Mouse (Mus musculus) embryonic facial prominence, embryonic 11.5 days (tissue): ENCODE results near the gene Mus81. TPM values are rescaled to one million over a fixed set of nuclear protein-coding genes. Genes with fewer than 3 reads are reported as not detected.

ENCODE experiments used
- ATAC-seq: fragments of 200-750 bp; cut with Nextera tagmentation; replicated peaks from 2 replicates; pipeline ENCODE4 v1.8.0; 2017; ENCODE audit warnings: low read depth; ENCODE audit not compliant: insufficient number of reproducible peaks, low FRiP score, low TSS enrichment
- DNase-seq: peaks from one replicate; pipeline ENCODE4 v3.0.0-alpha.2; 2015; ENCODE audit warnings: low spot score
- H3K27ac ChIP-seq: fragments of 300-500 bp; sonication (generic); replicated peaks from 2 replicates; pipeline ENCODE4 v1.5.1; 2014; ENCODE audit warnings: mild to moderate bottlenecking, low read depth, low read length, control low read depth
- H3K27me3 ChIP-seq: fragments of 300-500 bp; sonication (generic); 2 replicates; pipeline ENCODE4 v1.6.1; 2014; ENCODE audit warnings: mild to moderate bottlenecking, low read length, moderate library complexity, mixed read lengths; ENCODE audit not compliant: control insufficient read depth, insufficient read depth
- H3K36me3 ChIP-seq: fragments of 300-500 bp; sonication (generic); replicated peaks from 2 replicates; pipeline ENCODE4 v1.6.1; 2014; ENCODE audit warnings: low read depth, mild to moderate bottlenecking, low read length, moderate library complexity, mixed read lengths; ENCODE audit not compliant: control insufficient read depth, insufficient read depth
- H3K4me1 ChIP-seq: fragments of 300-500 bp; sonication (generic); 2 replicates; pipeline ENCODE4 v1.6.1; 2014; ENCODE audit warnings: low read length, mixed read lengths; ENCODE audit not compliant: control insufficient read depth, insufficient read depth
- H3K4me2 ChIP-seq: fragments of 300-500 bp; sonication (generic); 2 replicates; pipeline ENCODE4 v1.6.1; 2014; ENCODE audit warnings: low read depth, mild to moderate bottlenecking, control low read depth, low read length, moderate library complexity
- H3K4me3 ChIP-seq: fragments of 300-500 bp; sonication (generic); 2 replicates; pipeline ENCODE4 v1.5.1; 2014; ENCODE audit warnings: low read depth, low read length, control low read depth
- H3K9ac ChIP-seq: fragments of 300-500 bp; sonication (generic); replicated peaks from 2 replicates; pipeline ENCODE4 v1.6.1; 2014; ENCODE audit warnings: mild to moderate bottlenecking, control low read depth, low read length
- H3K9me3 ChIP-seq: fragments of 300-500 bp; sonication (generic); replicated peaks from 2 replicates; pipeline ENCODE4 v1.6.1; 2016; ENCODE audit warnings: mild to moderate bottlenecking, low read length, inconsistent platforms, mixed read lengths; ENCODE audit not compliant: control insufficient read depth
- WGBS: fragments of 180-500 bp; shearing (Covaris S2); extraction: QIAGEN DNeasy Blood & Tissue Kit; methylation state at CpG from one replicate; pipeline ENCODE4 v1.1.7; 2014; 5-methylcytosine and 5-hydroxymethylcytosine counted together
- polyA plus RNA-seq: library from polyadenylated mRNA; unstranded; fragments of >200 nt; fragmentation: Nextera tagmentation; extraction: Ambion mirVana; gene quantifications from 2 replicates; pipeline ENCODE4 v1.2.1, GENCODE M21; 2014

Mus81 gene
- polyA plus RNA-seq, 1 experiment from 2014 or later, result 29.6 TPM

DNA sequence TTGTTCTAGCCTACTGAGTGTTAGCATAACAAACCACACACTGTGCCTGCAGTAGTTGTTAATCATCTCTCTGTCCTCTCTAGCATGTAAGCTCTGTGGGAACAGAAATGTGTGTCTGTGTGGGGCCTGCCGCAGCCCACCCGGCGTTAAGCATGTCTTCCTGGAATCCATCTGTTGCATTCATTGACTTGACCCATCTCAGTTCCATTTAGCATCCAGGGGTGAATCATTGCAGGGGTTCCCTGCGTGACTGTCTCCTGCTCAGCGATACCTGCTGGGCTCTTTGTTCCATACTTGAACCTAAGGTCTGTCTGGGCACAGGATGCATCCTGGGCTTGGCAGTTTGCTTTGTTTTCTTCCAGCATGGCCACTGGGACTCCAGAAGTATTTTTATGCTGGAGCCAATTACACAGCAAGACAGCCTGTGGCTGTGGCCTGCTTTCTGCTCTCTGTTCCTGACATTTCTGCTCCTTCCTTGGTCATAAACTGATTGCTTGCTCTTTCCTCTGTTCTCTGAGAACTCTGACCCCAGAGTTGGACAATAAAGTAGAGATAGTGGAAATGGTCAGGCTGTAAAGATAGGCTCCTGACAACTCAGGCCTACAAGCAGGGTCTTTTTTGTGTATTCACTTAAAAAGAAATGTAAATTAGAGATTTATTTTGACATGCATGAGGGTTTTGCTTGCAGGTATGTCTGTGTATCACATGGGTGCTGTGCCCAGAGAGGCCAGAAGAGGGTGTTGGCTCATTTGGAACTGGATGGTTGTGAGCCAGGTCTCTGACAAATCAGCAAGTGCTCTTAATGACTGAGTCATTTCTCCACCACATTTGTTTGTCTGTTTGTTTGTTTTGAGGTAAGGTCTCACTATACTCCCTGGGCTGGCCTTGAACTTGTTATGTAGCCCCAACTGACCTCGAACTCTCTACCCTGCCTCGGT is 27.9 kb upstream of the Mus81 start:
- no peaks in the 10 kb centered on the region for H3K27me3 ChIP-seq
- H3K9ac ChIP-seq, result no peak overlapping the region
- H3K4me1 ChIP-seq, result no peaks in the 10 kb centered on the region
- no peak for ATAC-seq
- DNase-seq, result no peak
- no peak overlapping the region for H3K27ac ChIP-seq
- no peak overlapping the region for H3K4me3 ChIP-seq
- H3K4me2 ChIP-seq, result no peak overlapping the region
- WGBS, result 82% methylated on average over 7 of the region's 7 CpGs
- H3K36me3 ChIP-seq, result no peaks in the 10 kb centered on the region
- H3K9me3 ChIP-seq, result no peaks in the 10 kb centered on the region

DNA sequence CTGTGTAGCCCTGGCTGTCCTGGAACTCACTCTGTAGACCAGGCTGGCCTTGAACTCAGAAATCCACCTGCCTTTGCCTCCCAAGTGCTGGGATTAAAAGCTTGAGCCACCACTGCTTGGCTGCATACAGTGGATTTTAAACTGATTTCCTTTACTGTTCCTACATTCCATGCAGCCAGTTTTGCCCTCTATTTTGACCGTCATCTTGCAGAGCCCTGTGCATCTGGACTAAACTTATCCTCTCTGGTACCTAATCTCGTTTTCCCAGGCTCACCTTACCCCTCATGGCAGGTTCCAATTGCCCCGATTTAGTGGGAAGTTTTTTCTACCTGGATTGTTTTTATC is 24.8 kb upstream of the Mus81 start:
- Histone ChIP-seq H3K4me1 (no peaks in the 10 kb centered on the region), H3K36me3 (no peaks in the 10 kb centered on the region), H3K4me2 (no peak overlapping the region), H3K9ac (no peak overlapping the region), H3K9me3 (no peaks in the 10 kb centered on the region), H3K27ac (no peak overlapping the region), H3K27me3 (no peaks in the 10 kb centered on the region), H3K4me3 (no peak overlapping the region)
- ATAC-seq (no peak), DNase-seq (no peak)
- 86% methylated on average over 3 of the region's 3 CpGs for WGBS

DNA sequence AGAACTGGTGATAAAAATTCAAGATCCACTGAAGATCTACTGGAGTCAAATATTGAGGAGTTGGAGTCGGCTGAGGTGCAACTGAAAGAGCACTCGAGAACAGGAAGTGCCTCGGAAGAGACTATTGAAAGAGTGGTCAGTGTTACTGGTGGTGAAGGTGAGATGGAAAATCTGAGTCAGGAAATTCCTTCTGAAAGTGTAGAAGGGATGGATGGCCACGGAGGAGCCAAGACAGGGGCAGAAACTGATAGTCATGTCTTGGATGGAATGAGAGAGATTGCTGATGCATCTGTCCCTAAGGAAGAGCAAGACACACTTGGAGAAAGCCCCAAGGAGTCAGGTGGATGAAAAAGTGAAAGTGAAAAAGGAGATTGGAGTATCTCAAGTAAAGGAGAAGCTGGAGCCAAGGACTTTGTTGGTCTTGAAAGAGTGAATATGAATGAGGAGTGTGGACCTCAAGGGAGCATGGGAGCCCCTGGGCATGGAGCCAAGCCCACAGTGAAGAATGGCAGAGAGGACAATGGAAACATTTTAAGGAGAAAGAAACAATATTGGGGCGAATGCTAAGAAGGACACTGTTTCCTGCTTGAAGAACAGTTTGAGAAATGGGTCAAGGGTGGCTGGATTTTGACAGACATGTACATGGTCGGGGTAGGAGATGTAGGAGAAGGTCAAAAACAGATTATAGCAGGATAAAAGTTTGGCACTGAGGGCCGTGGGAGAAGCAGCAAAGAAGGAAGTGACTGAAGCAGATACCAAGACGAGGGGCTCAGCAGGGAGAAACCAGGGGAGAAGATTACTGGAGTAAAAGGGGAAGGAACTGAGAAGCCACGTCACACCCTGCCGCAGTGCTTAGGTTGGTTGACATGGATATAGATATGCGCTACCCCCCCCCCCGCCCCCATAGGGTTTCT is 24.1 kb upstream of the Mus81 start:
- no peak for ATAC-seq
- H3K27ac ChIP-seq, result no peak overlapping the region
- no peak for DNase-seq
- H3K9me3 ChIP-seq, result no peaks in the 10 kb centered on the region
- H3K4me2 ChIP-seq, result no peak overlapping the region
- no peaks in the 10 kb centered on the region for H3K27me3 ChIP-seq
- no peak overlapping the region for H3K9ac ChIP-seq
- no peak overlapping the region for H3K4me3 ChIP-seq
- WGBS, result 82% methylated on average over 12 of the region's 12 CpGs
- no peaks in the 10 kb centered on the region for H3K4me1 ChIP-seq
- no peaks in the 10 kb centered on the region for H3K36me3 ChIP-seq

DNA sequence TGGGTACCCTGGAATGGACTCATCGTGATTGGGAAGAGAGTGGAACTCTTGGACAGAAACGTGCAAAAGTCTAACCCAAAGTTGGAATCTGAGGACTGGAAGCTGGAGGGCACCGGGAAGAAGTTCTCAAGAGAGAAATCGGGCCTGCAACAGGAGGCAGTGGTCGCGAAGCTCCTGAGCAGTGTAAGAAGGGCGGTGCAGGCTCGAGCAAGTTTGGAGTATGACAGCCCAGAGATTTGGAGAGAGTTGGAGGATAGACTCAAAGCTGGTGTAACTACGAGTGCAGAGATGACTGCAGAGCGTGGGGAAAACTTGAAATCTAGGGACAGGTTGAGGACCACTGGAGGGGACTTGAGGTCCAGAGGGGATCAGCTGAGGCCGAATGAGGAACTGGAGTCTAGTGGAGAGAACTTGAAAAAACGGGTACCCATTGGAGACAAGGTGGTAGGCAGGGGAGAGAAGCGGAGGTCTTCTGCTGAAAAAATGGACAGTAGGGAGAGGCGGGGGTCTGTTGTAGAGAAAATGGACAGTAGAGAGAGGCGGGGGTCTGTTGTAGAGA is 23.0 kb upstream of the Mus81 start:
- Histone ChIP-seq H3K36me3 (no peaks in the 10 kb centered on the region), H3K9me3 (no peaks in the 10 kb centered on the region), H3K27me3 (no peaks in the 10 kb centered on the region), H3K4me2 (peak overlapping the region; percentile 69), H3K4me3 (peak overlapping the region; percentile 34), H3K4me1 (no peaks in the 10 kb centered on the region), H3K27ac (no peak overlapping the region), H3K9ac (peak overlapping the region; percentile 55)
- DNase-seq (no peak), ATAC-seq (no peak)
- 47% methylated on average over 14 of the region's 15 CpGs for WGBS

DNA sequence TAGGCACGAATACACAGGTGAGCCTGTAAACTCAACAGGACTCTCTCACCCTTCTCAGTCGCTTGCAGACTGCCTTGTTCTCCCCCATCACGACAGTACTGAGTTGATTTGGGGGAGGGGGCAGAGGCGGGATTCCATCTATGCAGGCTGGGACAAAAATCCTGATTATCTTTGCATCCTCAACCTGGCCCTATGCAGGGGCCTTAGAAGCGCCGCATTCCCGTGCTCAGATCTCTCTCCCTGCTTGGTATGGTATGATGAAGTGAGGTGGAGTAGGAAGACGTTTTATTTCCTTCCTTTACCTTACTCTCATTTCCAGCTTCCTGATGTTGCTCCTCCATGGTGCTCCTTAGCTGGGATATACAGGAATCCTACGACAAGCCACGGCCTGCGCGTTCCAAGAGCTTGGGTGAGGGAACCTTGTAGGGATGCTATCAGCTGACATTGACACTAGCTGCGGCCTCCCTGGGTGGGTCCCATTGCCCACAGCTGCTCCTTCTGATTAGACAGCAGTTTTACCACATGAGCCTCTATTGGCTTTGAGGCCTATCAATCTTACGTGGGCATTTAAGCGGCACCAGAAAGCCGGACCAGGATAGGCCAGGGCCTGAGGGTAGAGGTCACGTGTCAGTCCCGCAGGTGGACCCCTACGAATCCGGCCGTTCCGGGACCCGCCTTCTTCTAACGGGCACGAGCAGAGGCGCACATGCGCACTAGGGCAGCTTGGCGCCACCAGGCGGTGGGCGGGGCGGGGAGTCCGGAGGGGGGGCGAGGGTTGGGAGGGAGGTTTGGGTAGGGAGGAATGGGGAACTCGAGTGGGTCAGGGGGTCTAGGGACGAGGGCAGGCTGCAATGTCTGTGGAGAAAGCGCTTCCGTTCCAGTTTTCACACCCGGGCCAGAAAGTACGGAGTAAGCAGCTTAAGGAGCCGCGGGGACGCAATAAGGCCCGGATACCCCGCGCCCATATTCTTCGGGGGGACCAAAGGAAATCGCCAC is 22.1 kb upstream of the Mus81 start, which contains the start of gene Snx32:
Gene Snx32, minus strand, starts transcription at position 508 of the 996 bp plus-strand sequence.
- no peak within 1 kb of the TSS for H3K27ac ChIP-seq
- 2% methylated on average over 47 of the region's 47 CpGs for WGBS

DNA sequence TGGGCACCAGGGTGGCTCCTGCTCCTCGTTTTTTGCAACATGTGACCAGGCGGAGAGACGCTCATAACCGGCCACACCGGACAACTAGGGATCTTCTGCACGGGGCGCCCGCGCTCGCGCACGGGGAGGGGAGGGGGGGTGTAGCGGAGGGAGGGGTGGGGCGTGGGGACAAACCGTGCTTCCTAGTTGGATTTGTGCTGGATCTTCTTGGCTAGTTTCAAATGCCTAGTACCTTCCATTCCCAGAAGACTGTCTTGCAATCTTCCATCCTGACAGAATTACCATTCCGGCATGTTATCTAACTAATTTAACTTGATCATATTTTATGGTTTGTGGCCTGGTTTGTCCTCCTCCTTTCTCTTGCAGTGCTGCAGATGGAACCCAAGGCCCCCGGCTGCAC is 15.5 kb upstream of the Mus81 start, which contains the start of gene 1700020D05Rik:
Gene 1700020D05Rik, minus strand, starts transcription at position 101 of the 400 bp plus-strand sequence.
- Histone ChIP-seq H3K9ac (no peak within 1 kb of the TSS), H3K9me3 (no peaks in the 10 kb centered on the region), H3K4me1 (no peaks in the 10 kb centered on the region), H3K4me3 (no peak within 1 kb of the TSS), H3K27ac (no peak within 1 kb of the TSS), H3K27me3 (no peaks in the 10 kb centered on the region), H3K36me3 (no peaks in the 10 kb centered on the region), H3K4me2 (no peak within 1 kb of the TSS)
- DNase-seq (no peak), ATAC-seq (no peak)
- 42% methylated on average over 17 of the region's 17 CpGs for WGBS

More for the DNA sequence above, 22.1 kb upstream of the Mus81 start, which contains the start of gene Snx32:
- Histone ChIP-seq H3K4me3 (peak within 1 kb of the TSS; percentile 34), H3K27me3 (no peaks in the 10 kb centered on the region), H3K9ac (peak within 1 kb of the TSS; percentile 55), H3K4me1 (no peaks in the 10 kb centered on the region), H3K4me2 (peak within 1 kb of the TSS; percentile 69), H3K36me3 (no peaks in the 10 kb centered on the region), H3K9me3 (no peaks in the 10 kb centered on the region)
- DNase-seq (peak; percentile 96), ATAC-seq (peak; percentile 99)

DNA sequence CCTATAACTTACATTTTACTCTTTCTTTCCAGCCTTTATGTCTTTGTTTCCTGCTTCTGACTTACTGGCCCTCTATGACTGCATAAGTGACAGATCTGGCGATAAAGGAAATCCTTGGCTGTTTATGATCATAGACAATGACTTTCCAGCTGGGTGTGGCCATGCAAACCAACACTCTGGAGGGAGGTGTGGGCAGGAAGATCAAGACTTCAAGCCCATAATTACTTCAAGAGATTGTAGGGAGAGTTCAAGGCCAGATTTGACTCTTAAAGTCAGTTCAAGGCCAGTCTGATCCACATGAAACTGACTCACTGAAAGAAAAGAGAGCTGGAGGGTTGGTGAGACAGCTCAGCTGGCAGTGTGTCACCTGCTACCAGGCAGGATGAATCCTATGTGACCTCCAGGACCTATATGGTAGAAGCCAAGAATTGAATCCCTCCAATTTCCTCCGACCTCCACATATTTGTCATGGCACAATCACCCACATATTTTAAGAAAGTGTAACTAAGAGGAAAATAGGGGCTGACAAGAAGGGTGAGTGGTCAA is 12.2 kb upstream of the Mus81 start:
- DNase-seq, result no peak
- Histone ChIP-seq H3K36me3 (no peaks in the 10 kb centered on the region; the same call in none of the 2 replicates), H3K27ac (no peak overlapping the region), H3K27me3 (no peaks in the 10 kb centered on the region), H3K4me2 (no peak overlapping the region), H3K4me3 (no peak overlapping the region), H3K4me1 (no peaks in the 10 kb centered on the region), H3K9ac (no peak overlapping the region), H3K9me3 (no peaks in the 10 kb centered on the region)
- 88% methylated on average over 2 of the region's 2 CpGs for WGBS
- no peak for ATAC-seq
